Mouse (Mus musculus): Measurements from ENCODE around the gene Gna13. TPM values are rescaled to one million over a fixed set of nuclear protein-coding genes. Genes with fewer than 3 reads are reported as not detected.

Gene Gna13
- total RNA-seq, 2 experiments from 2014 or later: 75.1 to 78.2 TPM

Other genes with a start within 250 kb of the Gna13 start
- not detected for gene E030025P04Rik, start 218.5 kb upstream of the Gna13 start, total RNA-seq (2021)
- 10 to 100 TPM; 10.8 to 11.3 TPM for gene Rgs9, start 64.7 kb upstream of the Gna13 start, total RNA-seq (2021)
- not detected for gene 9930022D16Rik, start 51.1 kb downstream of the Gna13 start, total RNA-seq (2021)
- 10 to 100 TPM; 55.7 to 61.1 TPM for gene Amz2, start 63.1 kb downstream of the Gna13 start, total RNA-seq (2021)
- 10 to 100 TPM; 10.4 to 14.5 TPM for gene Arsg, start 110.5 kb downstream of the Gna13 start, total RNA-seq (2021)
- 1 to 10 TPM; 5.7 to 9.0 TPM for gene Slc16a6, start 110.8 kb downstream of the Gna13 start, total RNA-seq (2021)
- gene Wipi1, start 249.1 kb downstream of the Gna13 start, total RNA-seq (2021): 10 to 100 TPM; 51.9 to 53.1 TPM